Mouse (Mus musculus) CH12.LX (cell line): ENCODE measurements around the gene Ubb. TPM values are rescaled to one million over a fixed set of nuclear protein-coding genes. Genes with fewer than 3 reads are reported as not detected.

Experiments
- DNase-seq: peaks from one replicate; pipeline ENCODE4 v3.0.0-alpha.2; 2013; ENCODE audit errors: extremely low read depth
- H3K27ac ChIP-seq: 2 replicates; pipeline ENCODE4 v1.5.1; 2012; ENCODE audit warnings: low read depth, mild to moderate bottlenecking, control low read depth, moderate library complexity; ENCODE audit not compliant: insufficient read depth
- H3K27me3 ChIP-seq: replicated peaks from 2 replicates; pipeline ENCODE3; 2012; ENCODE audit warnings: inconsistent platforms
- H3K36me3 ChIP-seq, 2 experiments: replicated peaks in 1 of 2; 2 replicates each; pipeline versions ENCODE3 to v1.6.1; 2012; ENCODE audit warnings: inconsistent platforms in 1 of 2, low read length in 1 of 2, mild to moderate bottlenecking in 1 of 2, mixed read lengths in 1 of 2, moderate library complexity in 1 of 2; ENCODE audit not compliant: control insufficient read depth in 1 of 2, insufficient read depth in 1 of 2
- H3K4me1 ChIP-seq, 2 experiments: 2 replicates each; pipeline ENCODE4 v1.6.1; 2012; ENCODE audit warnings: inconsistent platforms in 1 of 2, moderate library complexity in 1 of 2; ENCODE audit not compliant: insufficient read depth in 2 of 2, control insufficient read depth in 1 of 2
- H3K4me2 ChIP-seq: 2 replicates; pipeline ENCODE4 v1.6.1; 2012; ENCODE audit warnings: low read depth, mild to moderate bottlenecking, control low read depth; ENCODE audit not compliant: poor library complexity, insufficient read depth, severe bottlenecking
- H3K4me3 ChIP-seq, 3 experiments: fragments of 150-350 bp in 1 of 3; sonication (generic) in 1 of 3; replicated peaks in 1 of 3; 2 replicates each; pipeline versions ENCODE3 to v1.5.1; 2011 to 2012; ENCODE audit warnings: low read depth in 2 of 3, low read length in 2 of 3, mild to moderate bottlenecking in 2 of 3, moderate library complexity in 2 of 3, control low read depth in 1 of 3, improper control_type of control experiment in 1 of 3, inconsistent platforms in 1 of 3, mixed read lengths in 1 of 3; ENCODE audit not compliant: poor library complexity in 1 of 3
- H3K79me2 ChIP-seq: replicated peaks from 2 replicates; pipeline ENCODE4 v1.6.1; 2012; ENCODE audit warnings: mild to moderate bottlenecking, moderate library complexity; ENCODE audit not compliant: control insufficient read depth, poor library complexity, insufficient read depth, severe bottlenecking; ENCODE audit errors: extremely low read depth
- H3K9ac ChIP-seq: 2 replicates; pipeline ENCODE4 v1.6.1; 2012; ENCODE audit warnings: low read depth, mild to moderate bottlenecking, control low read depth, moderate library complexity; ENCODE audit not compliant: insufficient read depth
- H3K9me3 ChIP-seq: replicated peaks from 2 replicates; pipeline ENCODE3; 2012; ENCODE audit warnings: low read length, inconsistent platforms, mixed read lengths
- E2F4 ChIP-seq: IDR thresholded peaks from 2 replicates; pipeline ENCODE4 v1.6.1; 2011; ENCODE audit warnings: low read depth, low read length, improper control_type of control experiment; ENCODE audit not compliant: insufficient replicate concordance
- EP300 ChIP-seq: IDR thresholded peaks from 2 replicates; pipeline ENCODE4 v1.6.1; 2011; ENCODE audit warnings: low read length, improper control_type of control experiment
- ETS1 ChIP-seq: conservative IDR thresholded peaks from 2 replicates; pipeline ENCODE4 v1.6.1; 2012; ENCODE audit warnings: low read depth, mild to moderate bottlenecking, inconsistent platforms, low read length, improper control_type of control experiment, moderate library complexity
- GABPA ChIP-seq: IDR thresholded peaks from 2 replicates; pipeline ENCODE4 v1.6.1; 2012; ENCODE audit warnings: low read depth, low read length, improper control_type of control experiment, inconsistent platforms; ENCODE audit not compliant: insufficient replicate concordance
- HCFC1 ChIP-seq: IDR thresholded peaks from 2 replicates; pipeline ENCODE4 v1.6.1; 2012; ENCODE audit warnings: low read depth, mild to moderate bottlenecking, inconsistent platforms, low read length, improper control_type of control experiment
- KAT2A ChIP-seq: IDR thresholded peaks from 2 replicates; pipeline ENCODE4 v1.6.1; 2012; ENCODE audit warnings: low read length, improper control_type of control experiment, inconsistent platforms; ENCODE audit not compliant: insufficient replicate concordance
- MAFK ChIP-seq: IDR thresholded peaks from 2 replicates; pipeline ENCODE4 v1.6.1; 2011; ENCODE audit warnings: low read length, improper control_type of control experiment; ENCODE audit not compliant: insufficient replicate concordance
- MAX ChIP-seq: IDR thresholded peaks from 2 replicates; pipeline ENCODE4 v1.6.1; 2011; ENCODE audit warnings: low read length, improper control_type of control experiment
- MAZ ChIP-seq: IDR thresholded peaks from 2 replicates; pipeline ENCODE4 v1.6.1; 2012; ENCODE audit warnings: low read depth, mild to moderate bottlenecking, inconsistent platforms, low read length, improper control_type of control experiment, moderate library complexity
- MXI1 ChIP-seq: IDR thresholded peaks from 2 replicates; pipeline ENCODE4 v1.6.1; 2011; ENCODE audit warnings: mild to moderate bottlenecking, low read depth, low read length, improper control_type of control experiment
- MYC ChIP-seq: IDR thresholded peaks from 2 replicates; pipeline ENCODE4 v1.6.1; 2011; ENCODE audit warnings: low read depth, mild to moderate bottlenecking, improper control_type of control experiment, low read length
- NELFE ChIP-seq: IDR thresholded peaks from 2 replicates; pipeline ENCODE4 v1.6.1; 2011; ENCODE audit warnings: low read depth, low read length, improper control_type of control experiment
- PAX5 ChIP-seq: IDR thresholded peaks from 2 replicates; pipeline ENCODE4 v1.6.1; 2012; ENCODE audit warnings: low read length, inconsistent platforms, mixed read lengths
- POLR2A ChIP-seq: IDR thresholded peaks from 2 replicates; pipeline ENCODE4 v1.6.1; 2011; ENCODE audit warnings: low read depth, mild to moderate bottlenecking, improper control_type of control experiment, low read length
- RCOR1 ChIP-seq: conservative IDR thresholded peaks from 2 replicates; pipeline ENCODE4 v1.6.1; 2012; ENCODE audit warnings: low read depth, mild to moderate bottlenecking, inconsistent platforms, low read length, improper control_type of control experiment
- SIN3A ChIP-seq: IDR thresholded peaks from 2 replicates; pipeline ENCODE4 v1.6.1; 2012; ENCODE audit warnings: low read length, improper control_type of control experiment, inconsistent platforms
- TCF12 ChIP-seq: IDR thresholded peaks from 2 replicates; pipeline ENCODE4 v1.6.1; 2014; ENCODE audit warnings: low read depth, mild to moderate bottlenecking, inconsistent platforms, low read length, improper control_type of control experiment
- USF2 ChIP-seq: conservative IDR thresholded peaks from 2 replicates; pipeline ENCODE4 v1.6.1; 2011; ENCODE audit warnings: low read depth, low read length, improper control_type of control experiment
- ZC3H11A ChIP-seq: IDR thresholded peaks from 2 replicates; pipeline ENCODE4 v1.6.1; 2012; ENCODE audit warnings: low read depth, mild to moderate bottlenecking, inconsistent platforms, low read length, improper control_type of control experiment
- dilution Hi-C: fragments of 300-500 bp; cut with MboI; formaldehyde crosslinking; loops from 2 replicates; pipeline ENCODE4 v1.14.3; 2020; ENCODE audit warnings: low sequenced_read_pairs; ENCODE audit not compliant: extremely low pct_unique_long_range_greater_than_20kb, extremely low pct_ligation_motif_present
- in situ Hi-C: fragments of 300-500 bp; cut with MboI; formaldehyde crosslinking; loops from 3 replicates; pipeline ENCODE4 v1.14.3; 2019; ENCODE audit warnings: low sequenced_read_pairs, low pct_ligation_motif_present, low pct_unique_long_range_greater_than_20kb, mixed read lengths
- polyA plus RNA-seq: library from polyadenylated mRNA; unstranded; fragments of >175 nt; gene quantifications from 2 replicates; pipeline ENCODE4 v1.2.1, GENCODE M21; 2012; ENCODE audit warnings: low read depth; ENCODE audit not compliant: insufficient read length
- total RNA-seq, 2 experiments: library from RNA; depleted of rRNA; stranded (reverse); fragments of 300-350 nt in 1 of 2; fragments of >200 nt in 1 of 2; gene quantifications; 2 replicates each; pipeline ENCODE4 v1.2.3; 2012 to 2014

Ubb gene
- total and polyA plus RNA-seq, 3 experiments: 1,092 to 2,098 (median 1,487) TPM

DNA sequence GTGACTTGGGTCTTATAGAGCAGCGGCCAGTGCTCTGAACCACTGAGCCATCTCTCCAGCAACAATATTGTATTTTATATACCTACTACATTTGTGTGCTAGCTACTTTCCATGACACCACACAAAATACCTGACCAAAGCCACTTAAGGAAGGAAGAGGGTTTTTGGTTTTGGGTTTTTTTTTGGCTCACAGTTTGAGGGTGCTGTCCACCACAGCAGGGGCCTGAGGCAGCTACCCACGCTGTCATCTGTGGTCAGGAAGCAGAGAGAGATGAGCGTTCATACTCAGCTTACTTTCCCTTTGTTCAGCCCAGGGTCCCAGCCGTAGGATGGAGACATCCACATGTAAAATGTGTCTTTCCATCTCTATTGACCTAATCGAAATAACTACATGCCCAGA lies 36.1 kb downstream of the Ubb start:
- Histone ChIP-seq H3K9me3 (no peaks in the 10 kb centered on the region), H3K4me1 (peaks cover 5 to 14% of the 10 kb centered on the region in 2 experiments; a peak in 3 of 4 replicates), H3K79me2 (no peaks in the 10 kb centered on the region), H3K4me2 (no peak overlapping the region), H3K27me3 (no peaks in the 10 kb centered on the region), H3K36me3 (peaks cover 68 to 93% of the 10 kb centered on the region in 2 experiments), H3K27ac (no peak overlapping the region), H3K9ac (no peak overlapping the region), H3K4me3 (no peak overlapping the region)
- TF ChIP-seq ZC3H11A (no peak), POLR2A (no peak), KAT2A (no peak), ETS1 (no peak), MXI1 (no peak)
- DNase-seq: no peak
- dilution Hi-C loops: no loop called here
- in situ Hi-C loops: no loop called here

DNA sequence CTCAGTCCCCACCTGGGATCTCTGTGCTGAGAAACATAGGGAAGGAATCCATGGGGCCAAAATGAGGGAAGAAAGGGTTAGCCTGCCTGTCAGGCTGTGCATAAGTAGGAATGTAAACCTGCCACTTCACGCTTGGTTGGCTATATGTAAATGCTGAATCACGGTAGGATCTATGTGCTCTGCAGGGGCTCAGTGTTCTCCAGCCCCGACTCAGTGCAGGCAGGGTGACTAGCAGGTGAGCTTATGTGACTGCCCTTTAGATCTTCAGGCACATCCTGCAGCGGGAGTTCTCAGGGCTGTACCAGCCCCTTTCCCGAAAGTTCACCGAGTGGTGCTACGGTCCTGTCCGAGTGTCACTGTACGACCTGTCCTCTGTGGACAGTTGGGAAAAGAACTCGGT lies 38.4 kb downstream of the Ubb start:
- dilution Hi-C loops: no loop called here
- TF ChIP-seq E2F4: no peak
- no peak for TF ChIP-seq GABPA
- TF ChIP-seq SIN3A: no peak
- TF ChIP-seq MAZ: no peak
- TF ChIP-seq USF2: no peak
- TF ChIP-seq PAX5: no peak
- no peak for TF ChIP-seq MAX
- no peak for TF ChIP-seq HCFC1
- no peak for TF ChIP-seq NELFE
- no peak for TF ChIP-seq EP300
- Histone ChIP-seq H3K36me3 (peaks cover 74 to 92% of the 10 kb centered on the region in 2 experiments), H3K79me2 (no peaks in the 10 kb centered on the region), H3K27ac (no peak overlapping the region), H3K9ac (no peak overlapping the region), H3K4me1 (peaks cover 5 to 14% of the 10 kb centered on the region in 2 experiments; a peak in 3 of 4 replicates), H3K27me3 (no peaks in the 10 kb centered on the region), H3K9me3 (no peaks in the 10 kb centered on the region), H3K4me2 (no peak overlapping the region), H3K4me3 (no peak overlapping the region)
- in situ Hi-C loops: no loop called here
- DNase-seq: peak; percentile 18

DNA sequence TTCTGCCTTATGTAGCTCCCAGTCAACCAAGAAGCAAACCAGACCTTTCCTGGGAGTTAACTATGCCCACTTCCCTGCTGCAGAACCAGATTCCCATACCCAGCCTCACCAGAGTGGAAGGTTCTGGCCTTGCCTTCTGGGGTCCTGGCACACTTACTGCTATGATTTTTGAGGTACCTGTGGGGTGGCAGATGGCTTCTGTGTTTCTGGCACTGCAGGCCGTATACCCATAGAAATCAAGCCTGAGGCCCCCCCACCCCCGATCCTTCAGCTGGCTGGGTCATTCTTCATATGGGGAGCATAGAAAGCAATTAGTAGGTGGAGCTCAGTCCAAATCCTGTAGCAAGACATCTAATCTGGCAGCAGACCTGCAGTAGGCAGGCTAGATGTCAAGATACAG lies 40.1 kb downstream of the Ubb start:
- H3K9ac ChIP-seq: no peak overlapping the region
- in situ Hi-C loops: no loop called here
- DNase-seq: no peak
- H3K4me1 ChIP-seq: peaks cover 5 to 14% of the 10 kb centered on the region in 2 experiments; a peak in 3 of 4 replicates
- TF ChIP-seq MAFK (no peak), MYC (no peak), MXI1 (no peak), TCF12 (no peak), POLR2A (no peak), USF2 (no peak), ZC3H11A (no peak), RCOR1 (no peak)
- TF ChIP-seq, all 38 proteins: peak for 0
- no peak overlapping the region for H3K4me3 ChIP-seq
- H3K36me3 ChIP-seq: peaks cover 76 to 92% of the 10 kb centered on the region in 2 experiments
- no peak overlapping the region for H3K27ac ChIP-seq
- H3K27me3 ChIP-seq: no peaks in the 10 kb centered on the region
- H3K4me2 ChIP-seq: no peak overlapping the region
- H3K9me3 ChIP-seq: no peaks in the 10 kb centered on the region
- no peaks in the 10 kb centered on the region for H3K79me2 ChIP-seq
- dilution Hi-C loops: no loop called here
